24 mouse cellular contexts compared by ENCODE assay signal in genomic region chr8:83216520-83216919, GRCm38 (mm10). TPM values are rescaled to one million over a fixed set of nuclear protein-coding genes. Genes with fewer than 3 reads are reported as not detected.
DNase-seq lines count a peak whose midpoint lies in the region; ATAC-seq lines count a peak whose summit lies in the region.
"Had no signal": no experiment of that assay in that cellular context is flagged by ENCODE, and none has a peak within 500 bp of the region (broad histone marks: within the 10 kb centered on the region; RNA-seq: fewer than 3 reads in every experiment).

No protein-coding gene starts in this region.

- no peak overlapping the region for H3K9ac ChIP-seq in neural tube, embryonic 13.5 days
- H3K9ac ChIP-seq in neural tube, embryonic 15.5 days (replicated peaks) = no peak overlapping the region
- H3K9ac ChIP-seq in liver, embryonic 15.5 days = no peak overlapping the region
- H3K9ac ChIP-seq: forebrain, embryonic 13.5 days; heart, embryonic 12.5 days; hindbrain, embryonic 12.5 days; lung, embryonic 15.5 days; midbrain, embryonic 15.5 days had no signal

- peaks cover 23% of the 10 kb centered on the region for H3K4me1 ChIP-seq in heart, embryonic 10.5 days
- no peaks in the 10 kb centered on the region; the same call in 1 of the 2 replicates for H3K4me1 ChIP-seq in neural tube, embryonic 13.5 days (replicated peaks)
- H3K4me1 ChIP-seq in neural tube, embryonic 15.5 days = no peaks in the 10 kb centered on the region
- H3K4me1 ChIP-seq in liver, embryonic 15.5 days (replicated peaks) = peaks cover 43% of the 10 kb centered on the region
- H3K4me1 ChIP-seq: lung, embryonic 15.5 days; midbrain, embryonic 15.5 days had no signal

- no peak overlapping the region for H3K4me2 ChIP-seq in neural tube, embryonic 13.5 days
- H3K4me2 ChIP-seq in neural tube, embryonic 15.5 days = no peak overlapping the region
- H3K4me2 ChIP-seq in liver, embryonic 15.5 days = peak overlapping the region; percentile 48
- H3K4me2 ChIP-seq: forebrain, embryonic 13.5 days; heart, embryonic 12.5 days; hindbrain, embryonic 12.5 days; lung, embryonic 15.5 days; midbrain, embryonic 15.5 days had no signal

- H3K9me3 ChIP-seq in heart, embryonic 10.5 days = no peaks in the 10 kb centered on the region
- H3K9me3 ChIP-seq in neural tube, embryonic 13.5 days = no peaks in the 10 kb centered on the region
- H3K9me3 ChIP-seq in neural tube, embryonic 15.5 days (replicated peaks) = no peaks in the 10 kb centered on the region
- no peaks in the 10 kb centered on the region for H3K9me3 ChIP-seq in liver, embryonic 15.5 days (replicated peaks)
- H3K9me3 ChIP-seq: forebrain, embryonic 13.5 days; heart, embryonic 12.5 days; hindbrain, embryonic 12.5 days; lung, embryonic 15.5 days; midbrain, embryonic 15.5 days had no signal

- ATAC-seq in neural tube, embryonic 13.5 days (ENCODE audit: low read depth) = no peak
- no peak for ATAC-seq in neural tube, embryonic 15.5 days (ENCODE audit: low FRiP score)
- no peak for ATAC-seq in liver, embryonic 15.5 days (ENCODE audit: insufficient read depth)
- ATAC-seq: activated CD4-positive, CD25-positive, alpha-beta regulatory T cell, adult 4 months; forebrain, embryonic 13.5 days; midbrain, embryonic 15.5 days had no signal

- no peak for DNase-seq in heart, embryonic 10.5 days (ENCODE audit: low spot score)
- DNase-seq in heart, adult 9 months (ENCODE audit: low spot score in 2 of 2) = no peak
- DNase-seq in left cerebral cortex, adult 8-10 months (ENCODE audit: low spot score in 2 of 2) = no peak
- DNase-seq in adrenal gland, adult 18-20 months (ENCODE audit: low spot score in 2 of 2) = no peak
- DNase-seq: adrenal gland, postnatal 10 days; cerebellum, adult 2 months; cerebellum, postnatal 36 days; heart, postnatal 14 days; kidney, adult 9 months; kidney, postnatal 14 days; lung, postnatal 36 days had no signal

- peak overlapping the region; percentile 76; the same call in 1 of the 2 replicates for H3K27ac ChIP-seq in heart, embryonic 10.5 days
- H3K27ac ChIP-seq in neural tube, embryonic 13.5 days (replicated peaks) = 0 out of 2 replicates have a peak overlapping the region, but pooled peaks have one; percentile 3
- no peak overlapping the region for H3K27ac ChIP-seq in neural tube, embryonic 15.5 days (replicated peaks)
- peak overlapping the region; percentile 87 for H3K27ac ChIP-seq in liver, embryonic 15.5 days (replicated peaks)
- H3K27ac ChIP-seq: forebrain, embryonic 13.5 days; hindbrain, embryonic 12.5 days; lung, embryonic 15.5 days; midbrain, embryonic 15.5 days had no signal

- WGBS in heart, embryonic 10.5 days = 84% methylated on average over 6 of the region's 6 CpGs
- whole genome bisulfite sequencing in neural tube, embryonic 13.5 days = 81% methylated on average over 6 of the region's 6 CpGs
- 85% methylated on average over 6 of the region's 6 CpGs for WGBS in neural tube, embryonic 15.5 days
- WGBS in liver, embryonic 15.5 days (ENCODE audit: insufficient replicate concordance) = 77% methylated on average over 6 of the region's 6 CpGs

- H3K27me3 ChIP-seq in heart, embryonic 10.5 days (ENCODE audit: insufficient read depth, poor library complexity, severe bottlenecking) = no peaks in the 10 kb centered on the region
- no peaks in the 10 kb centered on the region for H3K27me3 ChIP-seq in neural tube, embryonic 13.5 days
- no peaks in the 10 kb centered on the region for H3K27me3 ChIP-seq in neural tube, embryonic 15.5 days (replicated peaks)
- no peaks in the 10 kb centered on the region for H3K27me3 ChIP-seq in liver, embryonic 15.5 days
- H3K27me3 ChIP-seq: forebrain, embryonic 13.5 days; heart, embryonic 12.5 days; hindbrain, embryonic 12.5 days; lung, embryonic 15.5 days; midbrain, embryonic 15.5 days had no signal

- no peak overlapping the region for H3K4me3 ChIP-seq in heart, embryonic 10.5 days
- no peak overlapping the region for H3K4me3 ChIP-seq in neural tube, embryonic 13.5 days
- no peak overlapping the region for H3K4me3 ChIP-seq in neural tube, embryonic 15.5 days (replicated peaks)
- no peak overlapping the region for H3K4me3 ChIP-seq in liver, embryonic 15.5 days (replicated peaks)
- H3K4me3 ChIP-seq: forebrain, embryonic 13.5 days; heart, embryonic 12.5 days; hindbrain, embryonic 12.5 days; lung, embryonic 15.5 days; midbrain, embryonic 15.5 days; myocyte had no signal

- no peaks in the 10 kb centered on the region for H3K36me3 ChIP-seq in heart, embryonic 10.5 days
- peaks cover 16% of the 10 kb centered on the region for H3K36me3 ChIP-seq in neural tube, embryonic 13.5 days
- H3K36me3 ChIP-seq in neural tube, embryonic 15.5 days = peaks cover 7% of the 10 kb centered on the region; the same call in 1 of the 2 replicates
- no peaks in the 10 kb centered on the region for H3K36me3 ChIP-seq in liver, embryonic 15.5 days (replicated peaks)
- H3K36me3 ChIP-seq: heart, embryonic 12.5 days; lung, embryonic 15.5 days; midbrain, embryonic 15.5 days had no signal

RNA-seq across cellular contexts. Expression of gene Gm10645, which starts 50.5 kb away (rescaled TPM):
- polyA plus RNA-seq in heart, embryonic 10.5 days (2016; fragmentation: Nextera tagmentation; extraction: Ambion mirVana) = 0.65 and 1.2 TPM in 2 replicates
- polyA plus RNA-seq in neural tube, embryonic 13.5 days (2015; fragmentation: Nextera tagmentation; extraction: Ambion mirVana) = 6.7 and 6.9 TPM in 2 replicates
- 5.5 and 6.2 TPM in 2 replicates for polyA plus RNA-seq in neural tube, embryonic 15.5 days (2015; fragmentation: Nextera tagmentation; extraction: Ambion mirVana)
- polyA plus RNA-seq in liver, embryonic 15.5 days (2015; fragmentation: Nextera tagmentation; extraction: Ambion mirVana) = 0.15 and 0.29 TPM in 2 replicates
- 1 to 10 TPM in 3 of 4 experiments, under 1 TPM in 1; 0.57 to 2.9 (median 1.5) TPM for total RNA-seq in left cerebral cortex, adult 8-10 months (2022)
- under 1 TPM in 1 of 2 experiments, not detected in 1; 0.46 TPM for total RNA-seq in adrenal gland, adult 18-20 months (2021)
- total RNA-seq: gastrocnemius, adult 18-20 months; gastrocnemius, postnatal 4 days; heart, postnatal 14 days; megakaryocyte-erythroid progenitor cell, adult 5-6 weeks had no signal
- polyA plus RNA-seq: activated CD4-positive, CD25-positive, alpha-beta regulatory T cell, adult 4 months had no signal

RNA-seq across cellular contexts. Expression of gene Tbc1d9, which starts 51.4 kb away (rescaled TPM):
- 0.90 and 1.00 TPM in 2 replicates for polyA plus RNA-seq in heart, embryonic 10.5 days (2016; fragmentation: Nextera tagmentation; extraction: Ambion mirVana)
- polyA plus RNA-seq in neural tube, embryonic 13.5 days (2015; fragmentation: Nextera tagmentation; extraction: Ambion mirVana) = 15.3 and 16.3 TPM in 2 replicates
- 12.4 and 14.4 TPM in 2 replicates for polyA plus RNA-seq in neural tube, embryonic 15.5 days (2015; fragmentation: Nextera tagmentation; extraction: Ambion mirVana)
- 0.40 and 0.53 TPM in 2 replicates for polyA plus RNA-seq in liver, embryonic 15.5 days (2015; fragmentation: Nextera tagmentation; extraction: Ambion mirVana)
- 10 to 100 TPM; 85.2 to 96.3 (median 90.0) TPM for total RNA-seq in left cerebral cortex, adult 8-10 months (2022)
- total RNA-seq in adrenal gland, adult 18-20 months (2021) = 10 to 100 TPM in 1 of 2 experiments, 1 to 10 TPM in 1; 8.1 to 10.9 TPM
